Mouse (Mus musculus): Measurements from ENCODE around the gene Kcnj1. TPM values are rescaled to one million over a fixed set of nuclear protein-coding genes. Genes with fewer than 3 reads are reported as not detected.

The Kcnj1 gene
- polyA plus RNA-seq, 1 experiment from 2014 or later, result not detected

GRCm38 (mm10) chr9:32420711-32421110, 48.4 kb downstream of the Kcnj1 start:
- H3K4me3 ChIP-seq (ENCODE audit: low read depth, low read length), result no peak overlapping the region
- H3K9me3 ChIP-seq (ENCODE audit: control insufficient read depth, low read length), result no peaks in the 10 kb centered on the region
- no peaks in the 10 kb centered on the region for H3K27me3 ChIP-seq (replicated peaks; ENCODE audit: control insufficient read depth, insufficient read depth, low read length)
- H3K9ac ChIP-seq (ENCODE audit: low read depth, low read length), result no peak overlapping the region
- no peak overlapping the region for H3K4me2 ChIP-seq (ENCODE audit: low read depth, low read length)
- H3K27ac ChIP-seq (replicated peaks; ENCODE audit: low read depth, low read length), result no peak overlapping the region
- peaks cover 25% of the 10 kb centered on the region; the same call in 1 of the 2 replicates for H3K36me3 ChIP-seq (ENCODE audit: control insufficient read depth, insufficient read depth, low read length)
- ATAC-seq (ENCODE audit: low read depth) (no peak), DNase-seq (ENCODE audit: low spot score) (no peak)
- peaks cover 11% of the 10 kb centered on the region for H3K4me1 ChIP-seq (ENCODE audit: control insufficient read depth, insufficient read depth, low read length)

- H3K9ac ChIP-seq (ENCODE audit: low read depth, low read length), result no peak overlapping the region
- 74% methylated on average over 7 of the region's 7 CpGs for WGBS
- H3K4me2 ChIP-seq (ENCODE audit: low read depth, low read length), result no peak overlapping the region
- peaks cover 42% of the 10 kb centered on the region; the same call in 1 of the 2 replicates for H3K36me3 ChIP-seq (ENCODE audit: control insufficient read depth, insufficient read depth, low read length)
- no peaks in the 10 kb centered on the region for H3K27me3 ChIP-seq (replicated peaks; ENCODE audit: control insufficient read depth, insufficient read depth, low read length)
- H3K4me3 ChIP-seq (ENCODE audit: low read depth, low read length), result no peak overlapping the region
- ATAC-seq (ENCODE audit: low read depth) (no peak), DNase-seq (ENCODE audit: low spot score) (no peak)
- no peaks in the 10 kb centered on the region for H3K4me1 ChIP-seq (ENCODE audit: control insufficient read depth, insufficient read depth, low read length)
- H3K9me3 ChIP-seq (ENCODE audit: control insufficient read depth, low read length), result no peaks in the 10 kb centered on the region
- H3K27ac ChIP-seq (replicated peaks; ENCODE audit: low read depth, low read length), result no peak overlapping the region
Measured at GRCm38 (mm10) chr9:32425321-32425720, 53.0 kb downstream of the Kcnj1 start.

GRCm38 (mm10) chr9:32431061-32431460, 58.8 kb downstream of the Kcnj1 start:
- Histone ChIP-seq H3K4me1 (ENCODE audit: control insufficient read depth, insufficient read depth, low read length) (peaks cover 12% of the 10 kb centered on the region; the same call in 1 of the 2 replicates), H3K9me3 (ENCODE audit: control insufficient read depth, low read length) (no peaks in the 10 kb centered on the region), H3K9ac (ENCODE audit: low read depth, low read length) (no peak overlapping the region), H3K4me2 (ENCODE audit: low read depth, low read length) (no peak overlapping the region), H3K27ac (replicated peaks; ENCODE audit: low read depth, low read length) (no peak overlapping the region), H3K27me3 (replicated peaks; ENCODE audit: control insufficient read depth, insufficient read depth, low read length) (no peaks in the 10 kb centered on the region), H3K4me3 (ENCODE audit: low read depth, low read length) (no peak overlapping the region), H3K36me3 (ENCODE audit: control insufficient read depth, insufficient read depth, low read length) (peaks cover 17% of the 10 kb centered on the region; the same call in 1 of the 2 replicates)
- 63% methylated on average over 3 of the region's 3 CpGs for WGBS
- no peak for DNase-seq (ENCODE audit: low spot score)
- ATAC-seq (ENCODE audit: low read depth), result no peak

GRCm38 (mm10) chr9:32434241-32435213, 62.2 kb downstream of the Kcnj1 start:
- H3K4me1 ChIP-seq (ENCODE audit: control insufficient read depth, insufficient read depth, low read length), result peaks cover 16% of the 10 kb centered on the region; the same call in 1 of the 2 replicates
- H3K9ac ChIP-seq (ENCODE audit: low read depth, low read length), result no peak overlapping the region
- 0 out of 2 replicates have a peak, but pooled peaks cover 3% of the 10 kb centered on the region for H3K36me3 ChIP-seq (ENCODE audit: control insufficient read depth, insufficient read depth, low read length)
- peak overlapping the region; percentile 64 for H3K27ac ChIP-seq (replicated peaks; ENCODE audit: low read depth, low read length)
- H3K4me2 ChIP-seq (ENCODE audit: low read depth, low read length), result no peak overlapping the region
- H3K4me3 ChIP-seq (ENCODE audit: low read depth, low read length), result no peak overlapping the region
- peak; percentile 41 for DNase-seq (ENCODE audit: low spot score)
- no peaks in the 10 kb centered on the region for H3K9me3 ChIP-seq (ENCODE audit: control insufficient read depth, low read length)
- WGBS, result 57% methylated on average over 19 of the region's 19 CpGs
- no peaks in the 10 kb centered on the region for H3K27me3 ChIP-seq (replicated peaks; ENCODE audit: control insufficient read depth, insufficient read depth, low read length)
- ATAC-seq (ENCODE audit: low read depth), result peak; percentile 53; the same call in 1 of the 2 replicates

DNA sequence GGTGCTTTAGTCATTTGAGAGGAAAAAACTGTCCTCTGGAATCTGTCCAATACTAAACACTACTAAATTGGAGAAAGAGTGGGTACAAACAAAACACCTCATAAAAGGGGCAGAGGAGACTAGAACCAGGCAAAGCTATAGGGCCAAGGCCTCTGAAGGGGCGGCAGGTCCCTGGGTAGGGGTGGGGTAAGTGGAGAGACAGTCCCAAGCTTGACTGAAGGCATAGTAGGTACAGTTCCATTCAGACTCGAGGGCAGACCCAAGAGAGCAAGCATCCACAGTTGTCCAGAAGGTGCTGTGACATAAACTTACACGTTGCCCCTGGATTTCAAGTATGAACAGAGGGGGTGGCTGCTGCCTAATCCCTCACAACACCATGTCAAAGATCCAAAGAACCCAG, 70.8 kb downstream of the Kcnj1 start:
- no peaks in the 10 kb centered on the region for H3K27me3 ChIP-seq (replicated peaks; ENCODE audit: control insufficient read depth, insufficient read depth, low read length)
- no peaks in the 10 kb centered on the region for H3K9me3 ChIP-seq (ENCODE audit: control insufficient read depth, low read length)
- no peak overlapping the region for H3K4me3 ChIP-seq (ENCODE audit: low read depth, low read length)
- no peak for ATAC-seq (ENCODE audit: low read depth)
- DNase-seq (ENCODE audit: low spot score), result no peak
- WGBS, result 76% methylated on average over 3 of the region's 3 CpGs
- H3K4me1 ChIP-seq (ENCODE audit: control insufficient read depth, insufficient read depth, low read length), result no peaks in the 10 kb centered on the region; the same call in 1 of the 2 replicates
- 0 out of 2 replicates have a peak, but pooled peaks cover 4% of the 10 kb centered on the region for H3K36me3 ChIP-seq (ENCODE audit: control insufficient read depth, insufficient read depth, low read length)
- H3K27ac ChIP-seq (replicated peaks; ENCODE audit: low read depth, low read length), result peak overlapping the region; percentile 71
- no peak overlapping the region for H3K4me2 ChIP-seq (ENCODE audit: low read depth, low read length)
- H3K9ac ChIP-seq (ENCODE audit: low read depth, low read length), result no peak overlapping the region

DNA sequence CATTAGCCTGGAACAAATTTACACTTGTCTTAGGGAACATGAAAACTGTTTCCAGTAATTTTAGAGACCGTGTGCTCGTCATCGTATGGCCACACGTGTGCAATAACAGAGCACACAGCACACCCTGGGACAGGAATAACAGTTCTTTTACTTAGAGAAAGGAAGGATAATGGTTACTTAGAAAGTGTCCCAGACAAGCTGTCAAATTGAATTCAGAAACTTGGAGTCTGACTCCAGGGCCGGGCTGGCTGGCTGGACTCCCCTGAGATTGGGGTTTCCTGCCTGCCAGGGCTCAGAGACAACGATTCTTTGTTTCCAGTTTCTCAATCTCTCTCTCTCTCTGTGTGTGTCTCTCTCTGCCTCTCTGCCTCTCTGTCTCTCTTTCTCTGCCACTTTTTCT, 71.5 kb downstream of the Kcnj1 start:
- H3K9ac ChIP-seq (ENCODE audit: low read depth, low read length), result no peak overlapping the region
- 0 out of 2 replicates have a peak, but pooled peaks cover 4% of the 10 kb centered on the region for H3K36me3 ChIP-seq (ENCODE audit: control insufficient read depth, insufficient read depth, low read length)
- no peak overlapping the region for H3K4me2 ChIP-seq (ENCODE audit: low read depth, low read length)
- no peaks in the 10 kb centered on the region for H3K27me3 ChIP-seq (replicated peaks; ENCODE audit: control insufficient read depth, insufficient read depth, low read length)
- no peak overlapping the region for H3K4me3 ChIP-seq (ENCODE audit: low read depth, low read length)
- 18% methylated on average over 6 of the region's 6 CpGs for WGBS
- H3K9me3 ChIP-seq (ENCODE audit: control insufficient read depth, low read length), result no peaks in the 10 kb centered on the region
- ATAC-seq (ENCODE audit: low read depth) (no peak; the same call in 1 of the 2 replicates), DNase-seq (ENCODE audit: low spot score) (peak; percentile 68)
- H3K27ac ChIP-seq (replicated peaks; ENCODE audit: low read depth, low read length), result peak overlapping the region; percentile 71
- H3K4me1 ChIP-seq (ENCODE audit: control insufficient read depth, insufficient read depth, low read length), result no peaks in the 10 kb centered on the region; the same call in 1 of the 2 replicates

GRCm38 (mm10) chr9:32444453-32445201, 72.3 kb downstream of the Kcnj1 start:
- H3K4me3 ChIP-seq (ENCODE audit: low read depth, low read length), result no peak overlapping the region
- H3K4me1 ChIP-seq (ENCODE audit: control insufficient read depth, insufficient read depth, low read length), result no peaks in the 10 kb centered on the region; the same call in 1 of the 2 replicates
- no peak overlapping the region for H3K9ac ChIP-seq (ENCODE audit: low read depth, low read length)
- H3K9me3 ChIP-seq (ENCODE audit: control insufficient read depth, low read length), result no peaks in the 10 kb centered on the region
- H3K27ac ChIP-seq (replicated peaks; ENCODE audit: low read depth, low read length), result peak overlapping the region; percentile 71
- H3K36me3 ChIP-seq (ENCODE audit: control insufficient read depth, insufficient read depth, low read length), result 0 out of 2 replicates have a peak, but pooled peaks cover 4% of the 10 kb centered on the region
- 48% methylated on average over 6 of the region's 6 CpGs for WGBS
- no peaks in the 10 kb centered on the region for H3K27me3 ChIP-seq (replicated peaks; ENCODE audit: control insufficient read depth, insufficient read depth, low read length)
- no peak for ATAC-seq (ENCODE audit: low read depth)
- no peak overlapping the region for H3K4me2 ChIP-seq (ENCODE audit: low read depth, low read length)
- no peak for DNase-seq (ENCODE audit: low spot score)

- no peak for ATAC-seq (ENCODE audit: low read depth)
- Histone ChIP-seq H3K27me3 (replicated peaks; ENCODE audit: control insufficient read depth, insufficient read depth, low read length) (no peaks in the 10 kb centered on the region), H3K9ac (ENCODE audit: low read depth, low read length) (no peak overlapping the region), H3K9me3 (ENCODE audit: control insufficient read depth, low read length) (no peaks in the 10 kb centered on the region), H3K36me3 (ENCODE audit: control insufficient read depth, insufficient read depth, low read length) (peaks cover 4% of the 10 kb centered on the region; the same call in 1 of the 2 replicates), H3K4me1 (ENCODE audit: control insufficient read depth, insufficient read depth, low read length) (no peaks in the 10 kb centered on the region; the same call in 1 of the 2 replicates), H3K4me2 (ENCODE audit: low read depth, low read length) (no peak overlapping the region), H3K4me3 (ENCODE audit: low read depth, low read length) (no peak overlapping the region), H3K27ac (replicated peaks; ENCODE audit: low read depth, low read length) (no peak overlapping the region)
- 60% methylated on average over 3 of the region's 3 CpGs for WGBS
- DNase-seq (ENCODE audit: low spot score), result no peak
Measured at GRCm38 (mm10) chr9:32445789-32446188, 73.5 kb downstream of the Kcnj1 start.

Data from embryonic facial prominence, embryonic 14.5 days (tissue).